Mouse (Mus musculus): ENCODE results near the gene Morn1. TPM values are rescaled to one million over a fixed set of nuclear protein-coding genes. Genes with fewer than 3 reads are reported as not detected.

Morn1 gene
- total RNA-seq (2021): 10 to 100 TPM in 1 of 2 experiments, 1 to 10 TPM in 1; 9.0 to 10.4 TPM
- long read RNA-seq, experiment 1, partial matches to known transcripts: 2 of 9 reads
- long read RNA-seq, experiment 1, other reads (novel, unspliced or antisense): 3 of 9 reads
- long read RNA-seq, experiment 2, partial matches to known transcripts: 0 of 3 reads
- long read RNA-seq, experiment 2, other reads (novel, unspliced or antisense): 3 of 3 reads

- peak; percentile 100 for DNase-seq (ENCODE audit: low spot score in 2 of 2)
These were observed at the start of gene Morn1, which contains the start of gene Rer1 for GRCm38 (mm10) chr4:155086108-155087024. Morn1 (plus strand) TSS chr4:155086577. Rer1 (minus strand) TSS chr4:155086382.

GRCm38 (mm10) chr4:155040197-155040596 is 46.2 kb upstream of the Morn1 start:
- peak; percentile 46 to 65 for DNase-seq (ENCODE audit: low spot score in 2 of 2)

GRCm38 (mm10) chr4:155040696-155041095 is 45.7 kb upstream of the Morn1 start:
- DNase-seq (ENCODE audit: low spot score in 2 of 2): no peak

GRCm38 (mm10) chr4:155042606-155043288 is 43.6 kb upstream of the Morn1 start:
- peak in 1 of 2 experiments; percentile 63 for DNase-seq (ENCODE audit: low spot score in 2 of 2)

- no peak for DNase-seq (ENCODE audit: low spot score in 2 of 2)
These were observed 43.1 kb upstream of the Morn1 start for GRCm38 (mm10) chr4:155043289-155043625.

GRCm38 (mm10) chr4:155046636-155047035 is 39.7 kb upstream of the Morn1 start:
- DNase-seq (ENCODE audit: low spot score in 2 of 2): no peak

- DNase-seq (ENCODE audit: low spot score in 2 of 2): no peak
These were observed 36.3 kb upstream of the Morn1 start for GRCm38 (mm10) chr4:155050116-155050515.

- DNase-seq (ENCODE audit: low spot score in 2 of 2): no peak
These were observed 29.7 kb upstream of the Morn1 start, which contains the start of gene Plch2 for GRCm38 (mm10) chr4:155056724-155057123. Plch2 (minus strand) TSS chr4:155056784.

- DNase-seq (ENCODE audit: low spot score in 2 of 2): no peak
These were observed 28.1 kb upstream of the Morn1 start for GRCm38 (mm10) chr4:155058325-155058724.

- DNase-seq (ENCODE audit: low spot score in 2 of 2): no peak
These were observed 22.5 kb upstream of the Morn1 start for GRCm38 (mm10) chr4:155063895-155064294.

GRCm38 (mm10) chr4:155064474-155064873 is 21.9 kb upstream of the Morn1 start:
- no peak for DNase-seq (ENCODE audit: low spot score in 2 of 2)

- peak; percentile 86 to 94 for DNase-seq (ENCODE audit: low spot score in 2 of 2)
These were observed 20.2 kb upstream of the Morn1 start for GRCm38 (mm10) chr4:155065970-155066833.

- DNase-seq (ENCODE audit: low spot score in 2 of 2): peak; percentile 96 to 97
These were observed 19.4 kb upstream of the Morn1 start, which contains the start of gene Pex10 for GRCm38 (mm10) chr4:155066834-155067522. Pex10 (plus strand) TSS chr4:155067016.

- no peak for DNase-seq (ENCODE audit: low spot score in 2 of 2)
These were observed 17.9 kb upstream of the Morn1 start for GRCm38 (mm10) chr4:155068357-155068972.

- peak; percentile 39 to 49 for DNase-seq (ENCODE audit: low spot score in 2 of 2)
These were observed 17.2 kb upstream of the Morn1 start for GRCm38 (mm10) chr4:155069191-155069590.

GRCm38 (mm10) chr4:155070199-155070598 is 16.2 kb upstream of the Morn1 start:
- no peak for DNase-seq (ENCODE audit: low spot score in 2 of 2)

- no peak for DNase-seq (ENCODE audit: low spot score in 2 of 2)
These were observed 15.5 kb upstream of the Morn1 start for GRCm38 (mm10) chr4:155070921-155071320.

GRCm38 (mm10) chr4:155074418-155074817 is 12.0 kb upstream of the Morn1 start:
- DNase-seq (ENCODE audit: low spot score in 2 of 2): no peak

GRCm38 (mm10) chr4:155075137-155075536 is 11.2 kb upstream of the Morn1 start:
- DNase-seq (ENCODE audit: low spot score in 2 of 2): no peak

- no peak for DNase-seq (ENCODE audit: low spot score in 2 of 2)
These were observed 10.6 kb upstream of the Morn1 start for GRCm38 (mm10) chr4:155075813-155076212.
